Mouse (Mus musculus): ENCODE results near the gene 2410131K14Rik.

DNA sequence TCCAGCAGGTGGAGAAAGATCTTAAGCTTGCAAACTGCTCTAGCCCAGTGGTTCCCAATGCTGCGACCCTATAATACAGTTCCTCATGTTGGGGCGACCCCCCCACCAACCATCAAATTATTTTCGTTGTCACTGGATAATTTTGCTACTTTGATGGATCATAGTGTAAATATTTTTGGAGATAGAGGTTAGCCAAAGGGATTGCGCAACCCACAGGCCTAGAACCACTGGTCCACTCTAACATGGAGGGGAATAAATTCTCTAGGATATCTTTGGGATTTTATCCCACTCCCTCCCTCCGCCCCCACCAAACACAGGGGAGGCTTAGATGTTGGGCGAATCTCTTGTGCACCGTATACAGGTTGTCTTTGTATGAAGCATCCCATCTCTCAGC lies 49.8 kb downstream of the 2410131K14Rik start:
- TF ChIP-seq CTCF (IDR thresholded peaks at IDR 0.05; ENCODE audit: borderline replicate concordance, insufficient read depth, low read depth, low read length) (no peak), POLR2A (IDR thresholded peaks at IDR 0.05; ENCODE audit: borderline replicate concordance, insufficient read depth, low read length) (no peak)

Data from cerebellum, adult 2 months (tissue).